Mouse (Mus musculus): ENCODE results near the gene Thada.

The Thada gene

DNA sequence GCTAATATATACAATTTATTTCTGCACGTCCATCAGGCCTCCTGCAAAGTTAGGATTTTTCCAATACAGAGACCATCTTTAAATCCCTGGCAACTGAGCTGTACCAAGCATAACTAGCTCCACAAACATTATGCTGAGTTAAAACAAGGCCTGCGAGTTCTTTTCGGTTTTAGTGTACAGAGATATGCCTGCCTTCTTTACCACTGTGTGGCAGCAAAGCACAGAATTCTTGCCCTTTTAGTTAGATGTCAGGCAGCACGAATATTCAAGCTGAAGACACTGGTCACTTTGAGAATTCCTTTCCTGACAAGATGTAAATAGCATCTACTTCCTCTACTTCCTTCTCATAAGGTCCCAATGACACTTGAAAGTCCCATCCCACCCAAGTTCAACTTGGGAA is 8.3 kb upstream of the Thada start:
- DNase-seq = no peak

DNA sequence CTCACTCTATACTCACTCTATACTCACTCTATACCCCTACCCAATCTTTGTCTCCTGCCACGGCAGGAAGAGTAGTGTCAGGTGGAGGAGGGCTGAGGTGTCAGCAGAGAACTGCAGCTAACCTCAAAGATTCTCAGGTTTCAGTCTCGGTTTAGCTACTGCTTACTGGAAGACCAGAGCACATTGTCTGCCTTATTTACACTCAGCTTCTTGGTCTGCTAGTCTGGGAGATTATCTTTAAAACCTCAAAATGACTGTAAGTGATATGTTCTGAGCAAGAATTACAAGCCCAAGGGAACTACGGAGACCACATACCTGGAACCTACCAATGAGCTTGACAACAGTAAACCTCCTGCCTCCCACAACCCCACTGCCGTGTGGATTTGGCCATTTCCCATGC is 31.0 kb downstream of the Thada start:
- no peak for DNase-seq

DNA sequence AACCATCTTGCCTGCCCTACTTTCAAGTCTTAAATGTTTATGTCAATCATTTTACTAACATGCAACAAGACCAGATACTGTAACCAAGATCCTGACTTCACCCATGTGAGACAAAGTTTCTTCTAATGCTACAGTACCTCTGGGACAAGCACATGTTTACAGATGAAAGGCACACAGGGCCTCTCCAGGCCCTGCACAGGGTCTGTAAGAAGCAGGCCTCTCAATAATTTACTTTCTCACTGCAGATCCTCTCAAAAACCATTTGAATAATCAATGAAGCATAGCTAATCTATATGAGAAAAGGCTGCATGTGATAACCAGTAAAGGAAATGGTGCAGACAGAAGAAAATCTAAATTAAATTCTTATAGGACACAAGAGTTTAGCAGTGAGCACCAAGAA is 31.8 kb downstream of the Thada start:
- no peak for DNase-seq

DNA sequence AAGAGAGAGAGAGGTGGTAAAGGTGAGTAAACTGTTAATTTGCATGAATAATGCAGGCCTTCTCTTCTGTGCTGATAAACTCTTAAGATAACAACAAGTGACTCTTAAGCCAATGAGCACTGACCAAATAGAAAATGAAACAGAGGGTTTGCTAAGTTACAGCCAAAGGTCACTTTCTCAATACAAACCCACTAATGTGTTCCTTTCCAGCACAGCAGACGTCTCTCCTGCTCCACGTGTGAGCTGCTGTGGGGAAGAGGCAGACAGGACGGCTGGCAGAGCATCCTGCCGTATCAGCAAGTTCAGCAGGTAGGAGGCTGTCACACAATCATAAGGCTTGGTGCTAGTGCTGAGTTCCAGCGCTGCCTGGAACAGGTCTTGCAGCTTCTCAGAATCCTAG is 34.0 kb downstream of the Thada start:
- DNase-seq = no peak

DNA sequence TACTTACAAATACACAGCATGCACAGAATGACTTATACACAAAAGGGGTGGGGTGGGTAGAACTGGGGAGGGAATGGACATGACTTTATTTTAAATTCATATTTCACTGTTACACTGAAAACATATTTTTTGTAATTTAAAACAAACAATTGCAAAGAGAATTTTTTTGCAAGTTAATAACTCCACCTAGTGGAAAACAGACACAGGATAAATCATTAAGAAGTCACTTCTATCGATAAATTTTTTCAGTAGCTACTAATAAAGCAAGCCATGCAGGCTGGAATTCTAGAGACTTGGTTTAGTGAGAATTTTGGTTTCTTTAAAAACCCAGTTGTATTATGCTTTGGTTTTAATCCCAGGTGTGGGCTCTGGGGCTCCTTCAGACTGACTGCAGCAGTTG is 41.7 kb downstream of the Thada start:
- DNase-seq = no peak

DNA sequence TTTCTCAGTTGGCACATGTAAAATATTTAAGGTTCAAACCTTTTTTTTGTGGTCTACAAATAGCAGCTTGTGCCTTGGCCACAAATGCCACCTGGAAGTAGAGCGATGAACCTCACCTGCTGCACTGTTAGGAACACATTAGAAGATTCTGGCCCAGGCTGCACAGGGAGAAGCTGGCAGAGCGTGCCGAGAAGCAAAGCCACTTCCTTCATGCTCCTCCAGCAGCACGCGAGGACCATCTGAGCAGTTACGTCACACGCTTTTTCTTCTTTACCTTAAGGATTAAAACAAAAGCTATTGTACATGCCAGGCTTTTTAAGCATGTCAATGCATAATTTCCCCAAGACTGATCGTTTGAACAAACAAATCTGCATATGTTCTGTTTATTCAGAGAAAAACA is 43.1 kb downstream of the Thada start:
- DNase-seq = peak; percentile 64 to 74

DNA sequence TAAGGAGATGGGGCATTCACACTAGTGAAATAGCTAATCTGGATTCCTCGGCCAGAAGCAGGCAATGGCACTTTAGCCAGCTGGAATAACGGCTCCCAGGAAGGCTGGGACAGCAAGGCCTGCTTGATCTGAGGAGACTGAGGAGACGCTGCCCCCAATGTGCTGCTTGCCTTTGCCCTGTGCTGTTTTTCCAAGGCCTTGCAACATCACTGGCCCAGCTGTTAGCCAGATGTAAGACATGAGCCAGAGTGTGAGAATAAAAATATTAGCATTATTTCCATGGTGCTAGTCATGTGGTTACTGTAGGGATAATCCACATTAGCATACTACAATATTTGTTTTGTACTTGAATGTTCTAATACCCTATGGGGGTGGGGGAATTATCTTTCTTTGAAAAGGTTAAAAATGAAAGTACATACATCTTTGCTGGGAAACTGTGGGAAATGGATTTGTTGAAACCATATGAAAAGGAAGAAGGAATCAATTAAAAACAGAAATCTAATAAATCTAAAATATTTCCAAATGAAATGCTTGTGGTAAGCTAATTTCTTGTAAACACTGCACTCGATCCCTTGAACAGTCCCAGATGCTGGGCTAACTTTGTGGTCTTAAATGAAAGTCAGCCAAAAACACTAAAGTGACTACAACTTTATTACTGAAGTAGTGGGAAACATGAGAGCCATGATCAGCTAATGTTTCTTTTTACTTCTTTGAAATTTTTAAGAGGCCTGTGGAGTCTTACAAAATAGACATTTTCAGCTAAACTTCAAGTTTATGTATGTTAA is 43.8 kb downstream of the Thada start:
- no peak for DNase-seq

DNA sequence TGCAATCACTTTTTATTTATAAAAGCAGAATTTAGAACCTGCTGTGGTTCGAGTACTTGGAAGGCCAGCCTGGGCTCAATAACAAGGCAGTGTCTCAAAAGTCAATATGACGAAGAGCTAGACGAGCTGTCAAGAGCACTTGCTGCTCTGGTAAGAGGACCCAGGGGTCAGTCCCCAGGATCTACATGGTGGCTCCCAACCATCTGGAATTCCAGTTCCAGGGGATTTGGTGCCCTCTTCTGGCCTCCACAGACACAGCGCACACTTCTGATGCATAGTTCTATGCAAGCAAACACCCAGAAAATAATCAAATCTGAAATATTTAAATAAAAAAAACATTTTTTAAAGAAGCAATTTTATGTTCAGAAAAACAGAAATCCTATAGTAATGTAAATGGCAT is 45.0 kb downstream of the Thada start:
- DNase-seq = peak; percentile 14 to 22

DNA sequence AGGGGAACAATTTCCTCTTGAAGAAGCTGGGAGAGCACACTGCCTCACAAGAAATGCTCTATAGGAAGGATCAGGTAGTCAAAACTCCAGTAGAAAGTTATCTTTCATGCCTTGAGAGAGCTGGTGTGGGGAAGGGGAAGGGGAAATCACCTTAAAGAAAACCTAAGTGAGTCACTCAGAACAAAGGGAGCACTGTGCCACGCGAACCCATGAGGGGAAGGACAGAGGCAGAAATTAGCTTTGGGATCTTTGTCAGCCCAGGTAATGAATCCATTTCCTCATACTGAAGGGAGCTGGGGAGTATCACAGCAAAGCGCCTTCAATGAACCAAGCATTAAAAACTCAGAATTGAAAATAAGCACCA is 45.7 kb downstream of the Thada start:
- DNase-seq = peak in 1 of 2 experiments; percentile 8

DNA sequence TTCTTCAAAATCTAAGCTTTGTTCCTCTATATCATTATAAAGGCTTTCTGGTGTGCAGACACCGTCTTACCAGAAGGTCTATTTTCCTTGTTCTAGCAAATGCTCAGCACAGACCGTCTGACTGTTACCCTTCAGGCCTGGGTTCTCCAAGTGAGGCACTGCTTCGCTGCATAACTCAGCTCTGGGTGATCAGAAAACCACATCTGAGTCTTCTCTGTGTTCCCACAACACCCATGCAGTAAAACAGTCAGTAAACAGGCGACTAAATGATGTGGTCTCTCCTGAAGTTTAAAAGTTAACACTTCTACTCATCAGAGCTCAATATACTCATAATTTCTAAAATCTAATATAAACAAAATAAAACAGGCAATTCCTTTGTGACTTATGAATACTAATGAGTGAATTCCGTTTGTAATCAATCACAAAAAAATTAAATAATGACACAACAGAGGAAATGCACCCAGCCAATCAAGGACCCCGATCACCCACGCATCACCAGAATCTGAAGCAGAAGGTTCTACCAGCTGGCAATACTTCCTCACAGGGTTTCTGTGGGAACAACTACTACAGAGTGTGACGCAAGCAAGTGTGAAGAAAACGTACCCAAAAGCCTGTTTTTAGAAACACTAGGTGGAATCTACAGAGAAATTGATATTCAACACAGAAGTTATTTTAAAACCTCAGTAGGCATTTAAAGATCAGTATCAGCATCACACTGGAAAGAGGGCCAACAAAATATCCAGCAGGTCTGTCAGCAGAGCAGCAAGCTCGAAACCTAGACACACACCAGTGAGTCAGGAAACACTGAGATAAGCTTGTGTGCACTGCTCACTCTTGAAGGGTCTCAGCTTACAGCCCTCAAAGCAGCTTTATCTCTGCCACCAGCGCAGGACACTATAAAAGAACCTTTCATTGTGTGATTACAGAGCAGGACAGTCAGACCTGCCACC is 46.4 kb downstream of the Thada start:
- DNase-seq = peak; percentile 26 to 41

DNA sequence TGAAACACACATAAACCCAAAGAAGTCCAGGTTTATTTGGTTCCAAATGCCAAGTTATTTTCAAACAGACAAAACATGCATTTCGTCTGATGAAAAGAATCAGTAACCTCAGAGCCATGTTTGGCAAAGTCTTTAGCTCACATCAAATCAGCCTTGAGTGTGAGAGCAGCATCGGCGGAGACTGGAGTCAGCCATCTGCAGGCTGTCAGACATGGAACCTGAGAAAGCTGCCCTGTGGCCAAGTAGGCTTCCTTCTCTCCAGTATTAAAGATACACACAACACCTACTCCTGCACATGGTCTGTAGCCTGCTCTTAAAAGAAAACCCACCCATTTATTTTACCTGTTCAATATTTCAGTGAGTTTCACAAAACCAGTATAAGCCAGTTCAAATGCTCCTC is 50.1 kb downstream of the Thada start:
- DNase-seq = no peak

DNA sequence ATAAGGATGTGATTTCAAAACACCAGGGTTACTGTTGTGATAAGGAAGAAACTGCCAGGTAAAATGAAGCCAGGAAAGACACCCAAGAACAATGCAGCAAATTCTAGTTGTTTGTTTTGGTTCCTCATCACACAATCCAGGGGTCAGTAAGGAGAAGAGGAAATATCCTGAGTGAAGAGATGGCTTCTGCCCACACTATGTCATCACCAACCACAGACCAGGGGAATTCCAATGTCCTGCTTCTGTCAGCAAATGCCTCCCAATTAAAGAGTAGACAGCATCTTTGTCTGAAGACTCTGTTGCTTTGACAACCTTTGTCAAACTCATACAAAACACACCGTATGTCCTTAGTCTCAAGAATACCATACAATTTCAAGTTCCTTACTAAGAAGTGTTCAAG is 57.3 kb downstream of the Thada start:
- DNase-seq = no peak

DNA sequence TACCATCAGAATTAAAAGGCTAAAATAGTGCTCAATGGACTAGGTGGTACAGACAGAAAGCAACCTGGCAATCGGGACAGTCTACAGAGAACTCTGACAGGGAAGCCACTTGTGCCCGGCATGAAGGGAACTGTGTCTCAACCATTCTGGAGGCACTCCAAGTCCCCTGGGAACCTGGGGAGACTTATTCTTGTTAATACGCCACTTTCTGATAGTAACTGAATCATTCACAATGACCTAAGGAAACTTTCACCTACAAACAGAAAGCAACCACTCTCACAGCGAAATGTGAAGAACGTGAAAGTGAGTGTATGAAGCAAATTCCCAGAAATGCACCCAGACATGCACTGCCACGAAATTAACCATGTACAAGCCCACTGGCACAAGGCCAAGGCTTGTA is 60.4 kb downstream of the Thada start:
- no peak for DNase-seq

DNA sequence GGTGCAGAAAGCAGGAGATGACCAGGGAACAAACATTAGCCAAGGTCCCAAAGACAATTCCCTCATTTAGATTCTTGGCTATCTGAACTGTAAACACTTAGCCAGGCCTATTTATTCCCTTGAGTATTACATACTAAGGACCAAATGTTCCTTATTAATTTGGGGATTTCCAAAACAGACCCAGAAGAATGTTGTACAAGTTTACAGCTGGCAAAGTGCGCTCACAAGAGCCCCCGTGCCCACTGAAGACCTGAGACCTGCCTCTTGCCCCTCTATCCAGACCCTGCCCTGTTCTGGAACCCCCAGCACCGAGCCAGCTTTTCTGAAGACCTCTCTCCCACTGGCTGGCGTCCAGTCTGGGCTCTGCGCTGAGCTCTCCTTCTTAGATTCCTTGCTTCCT is 64.2 kb downstream of the Thada start:
- DNase-seq = no peak

DNA sequence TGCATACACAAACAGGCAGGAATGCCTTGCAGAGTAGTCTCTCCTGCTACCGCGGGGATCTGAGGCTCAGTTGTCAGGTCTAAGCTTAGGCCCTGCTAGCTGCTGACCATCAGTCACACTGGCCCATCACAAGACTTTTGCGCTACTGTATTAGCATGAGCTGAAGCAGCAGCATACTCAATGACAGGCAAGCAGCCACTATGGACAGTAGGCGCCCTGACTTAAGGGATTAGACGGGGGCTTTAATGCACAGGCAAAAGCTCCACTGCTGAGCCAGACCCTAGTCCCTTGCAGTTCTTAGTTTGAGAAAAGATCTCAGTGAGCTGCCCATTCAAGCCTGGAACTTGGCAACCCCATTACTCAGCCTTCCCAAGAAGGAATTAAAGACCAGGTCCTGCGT is 66.6 kb downstream of the Thada start:
- DNase-seq = no peak

DNA sequence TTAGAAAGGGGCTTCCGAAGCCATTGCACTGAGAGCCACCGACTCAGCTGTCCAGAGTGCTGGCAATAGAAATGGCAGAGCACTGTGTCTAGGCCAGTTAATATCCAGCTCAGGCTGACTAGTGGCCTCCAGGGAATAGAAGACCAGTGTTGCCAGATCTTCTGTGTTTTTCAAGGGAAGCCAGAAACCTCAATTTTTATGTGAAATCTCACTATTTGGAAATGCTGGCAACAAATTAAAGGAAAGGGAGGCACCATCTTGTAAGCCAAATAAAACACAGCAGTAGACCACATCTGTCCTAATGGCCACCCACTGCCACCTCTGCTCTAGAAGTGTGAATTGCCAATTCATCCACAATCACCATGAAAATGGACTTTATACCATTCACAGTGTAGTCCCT is 76.0 kb downstream of the Thada start:
- no peak for DNase-seq

DNA sequence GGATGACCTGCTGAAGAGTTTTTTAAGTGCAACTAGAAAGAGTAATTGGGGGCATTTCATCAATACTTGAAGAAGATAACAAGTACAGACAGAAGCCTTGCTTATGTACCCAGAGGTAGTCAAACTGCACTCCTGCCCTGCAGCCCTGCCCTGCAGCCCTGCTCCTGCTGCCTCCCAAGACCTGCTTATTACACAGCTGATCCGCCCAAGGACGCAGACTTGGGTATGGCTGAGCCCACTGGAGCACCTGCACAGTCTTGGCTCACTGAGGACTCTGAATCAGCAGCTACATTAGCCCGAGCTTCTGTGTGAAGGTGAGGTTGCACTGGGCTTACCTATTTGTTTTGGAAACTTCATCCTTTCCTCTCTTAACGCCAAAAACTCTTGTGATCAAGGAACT is 79.8 kb downstream of the Thada start:
- DNase-seq = no peak

DNA sequence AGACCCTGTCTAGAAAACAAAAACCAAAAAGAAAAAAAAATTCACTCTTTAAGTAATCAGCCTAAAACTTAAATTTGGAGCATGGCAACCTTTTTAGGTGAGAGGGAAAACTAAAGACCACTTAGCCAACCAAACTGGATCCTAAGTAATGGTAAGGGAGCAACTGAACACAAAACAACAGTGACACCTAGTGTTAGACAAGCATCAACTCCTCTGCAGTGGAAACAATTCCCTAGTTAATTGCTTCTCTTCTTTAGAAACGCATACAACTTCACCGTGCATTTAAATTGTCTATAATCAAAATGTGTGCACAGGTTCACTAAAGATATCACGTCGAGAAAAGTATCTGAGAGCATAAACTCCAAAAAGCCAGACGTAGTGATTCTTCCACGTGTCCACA is 80.3 kb downstream of the Thada start:
- DNase-seq = no peak

DNA sequence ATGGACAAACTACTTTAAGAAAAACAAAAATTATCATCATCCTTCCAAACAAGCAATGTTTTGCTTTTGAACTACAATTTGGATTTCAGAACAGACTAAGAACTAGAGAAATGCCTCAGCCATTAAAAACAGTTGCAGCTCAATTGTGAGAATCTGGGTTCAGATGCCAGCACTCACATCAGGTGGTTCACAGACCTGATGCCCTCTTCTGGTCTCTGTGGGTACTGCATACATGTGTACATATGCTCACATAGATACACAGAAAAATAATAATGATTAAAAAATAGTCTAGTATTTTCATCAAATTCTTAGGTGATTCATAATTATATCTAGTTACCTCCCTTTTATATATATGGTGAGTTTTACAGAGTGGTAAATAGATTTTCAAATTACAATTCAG is 81.3 kb downstream of the Thada start:
- DNase-seq = no peak

DNA sequence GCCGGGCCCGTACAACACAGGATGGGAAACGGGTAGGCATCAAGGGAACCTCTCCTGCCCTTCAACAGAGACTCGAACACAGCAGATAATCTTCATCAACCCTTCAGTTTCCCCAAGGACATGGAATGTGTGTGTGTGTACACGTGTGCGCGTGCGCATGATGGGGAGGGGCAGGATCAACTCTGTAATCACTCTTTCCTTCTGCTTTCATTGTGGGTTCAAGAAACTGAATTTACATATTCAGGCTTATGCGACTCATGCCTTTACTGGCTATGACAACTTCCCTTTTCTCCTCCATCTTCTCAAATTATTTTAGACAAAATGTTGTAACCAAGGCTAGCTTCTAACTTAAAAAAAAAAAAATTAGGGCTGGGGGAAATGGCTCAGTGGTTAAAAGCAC is 85.7 kb downstream of the Thada start:
- DNase-seq = no peak

DNA sequence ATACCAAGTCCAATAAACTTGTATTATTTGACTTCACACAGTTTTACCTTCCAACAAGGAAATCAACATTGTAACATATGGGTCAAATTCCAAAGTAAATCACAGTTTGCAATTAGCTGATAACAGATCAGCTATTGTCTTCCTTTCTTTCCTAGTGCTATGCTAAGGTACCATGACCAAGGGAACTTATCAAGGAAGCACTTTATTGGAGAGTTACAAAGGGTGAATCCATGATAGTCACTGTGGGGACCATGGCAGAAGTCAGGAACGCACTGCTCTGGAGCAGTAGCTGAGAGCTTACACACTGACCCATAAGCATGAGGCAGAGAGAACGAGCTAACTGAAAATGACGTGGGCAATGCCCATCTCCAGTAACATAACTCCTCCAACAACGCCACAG is 89.1 kb downstream of the Thada start:
- no peak for DNase-seq

DNA sequence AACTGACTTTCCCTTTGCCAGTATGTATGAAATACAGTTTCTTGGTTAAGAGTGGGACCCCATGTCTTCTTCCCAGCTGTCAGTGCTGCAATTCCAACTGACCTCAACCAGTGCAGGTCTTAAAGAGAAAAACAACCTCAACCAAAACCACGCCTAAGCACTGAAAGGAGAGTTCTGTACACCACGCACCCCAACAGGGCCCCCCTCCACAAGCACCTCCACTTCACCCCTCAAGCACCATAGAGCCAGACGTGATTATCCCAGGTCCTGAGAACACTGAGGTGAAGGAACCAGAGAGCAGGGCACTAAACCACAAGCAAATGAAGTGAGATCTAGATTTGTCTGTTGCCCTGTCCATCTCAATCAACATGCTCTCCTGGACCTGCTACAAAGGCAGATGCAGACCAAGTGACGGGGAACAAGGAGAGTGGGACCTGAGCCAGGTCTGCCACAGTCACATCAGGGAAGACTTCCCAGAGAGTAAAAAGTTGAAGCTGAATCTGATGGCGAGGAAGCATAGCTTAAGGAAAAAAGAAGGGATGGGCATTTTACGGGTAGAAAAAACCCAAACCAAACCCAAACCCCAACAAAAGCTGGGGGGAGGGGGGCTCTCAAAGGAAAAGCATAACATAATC is 93.5 kb downstream of the Thada start:
- no peak for DNase-seq

DNA sequence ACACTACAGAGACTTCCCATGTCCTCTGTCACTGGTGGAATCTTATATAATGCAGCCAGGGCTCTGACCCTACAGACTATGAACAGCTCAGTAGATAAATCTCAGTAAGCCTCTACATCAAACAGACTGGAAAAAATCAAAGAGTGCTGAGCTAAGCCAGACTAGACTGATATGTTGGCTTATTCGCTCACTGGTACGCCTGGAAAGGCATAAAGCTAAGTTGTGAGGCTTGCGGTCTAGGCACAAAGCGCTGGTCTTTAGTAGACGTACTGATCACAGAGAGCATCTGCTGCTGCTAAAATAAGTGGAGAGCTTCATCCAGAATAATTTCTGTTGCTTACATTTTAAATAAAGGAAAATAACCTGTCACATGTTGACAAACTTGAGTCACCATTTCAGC is 95.6 kb downstream of the Thada start:
- no peak for DNase-seq

DNA sequence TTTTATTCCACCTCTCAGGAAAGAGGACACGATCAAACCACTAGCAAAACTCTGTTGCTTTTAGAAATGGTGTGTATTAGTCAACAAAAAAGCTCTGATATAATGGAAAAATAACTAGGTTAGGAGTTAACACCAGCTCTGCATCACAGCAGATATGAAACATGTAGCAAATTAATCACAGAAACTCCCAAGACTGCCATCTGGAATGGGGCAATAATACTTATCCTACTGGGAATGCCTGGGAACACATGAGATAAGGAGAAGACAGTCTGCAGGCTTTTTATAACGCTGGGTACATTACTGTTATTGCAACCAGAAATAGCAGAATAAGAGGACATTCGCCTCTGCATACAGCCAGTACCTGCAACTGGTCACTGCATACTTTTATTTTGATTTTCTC is 96.2 kb downstream of the Thada start:
- DNase-seq = no peak

All from thymus, postnatal 36 days (tissue).